Mouse (Mus musculus): ENCODE results near the gene Kars.

The Kars gene

GRCm38 (mm10) chr8:111947954-111948353, 63.2 kb downstream of the Kars start:
- in situ Hi-C loops (cut with MboI, MseI), result no loop called here

GRCm38 (mm10) chr8:111947144-111947543, 64.0 kb downstream of the Kars start:
- in situ Hi-C loops (cut with MboI, MseI), result no loop called here

GRCm38 (mm10) chr8:111943544-111943943, 67.6 kb downstream of the Kars start:
- in situ Hi-C loops (cut with MboI, MseI), result loop anchor here (5.0 kb wide), 1 partner anchor 49 kb away; the partner anchor contains the start of gene Adat1
